ENCODE assay signal across 11 mouse cellular contexts in genomic region chr16:46431317-46431716, GRCm38 (mm10).
"Had no signal": no experiment of that assay in that cellular context is flagged by ENCODE, and none has a peak within 500 bp of the region (broad histone marks: within the 10 kb centered on the region; RNA-seq: fewer than 3 reads in every experiment).

No protein-coding gene starts in this region.

- DNase-seq: kidney, adult 8-10 months; kidney, postnatal 36 days; left cerebral cortex, postnatal 4 days; lung, adult 18-20 months; right cerebral cortex, postnatal 4 days; spleen, adult 18-20 months; thymus, adult 2 months; thymus, postnatal 25 days had no signal

- H3K4me3 ChIP-seq: limb, embryonic 13.5 days had no signal

- H3K27me3 ChIP-seq: limb, embryonic 13.5 days had no signal

- H3K4me1 ChIP-seq: limb, embryonic 13.5 days had no signal

- H3K4me2 ChIP-seq: limb, embryonic 13.5 days had no signal

- ATAC-seq: intestine, postnatal 0 days had no signal

- H3K27ac ChIP-seq: limb, embryonic 13.5 days; liver, embryonic 14.5 days had no signal

- H3K9me3 ChIP-seq: limb, embryonic 13.5 days had no signal

- H3K9ac ChIP-seq: limb, embryonic 13.5 days; liver, embryonic 14.5 days had no signal
